Mouse (Mus musculus): Measurements from ENCODE around the gene Xpnpep2. TPM values are rescaled to one million over a fixed set of nuclear protein-coding genes. Genes with fewer than 3 reads are reported as not detected.

The Xpnpep2 gene
- polyA plus RNA-seq, 2 experiments, result 5.1 to 6.7 TPM

DNA sequence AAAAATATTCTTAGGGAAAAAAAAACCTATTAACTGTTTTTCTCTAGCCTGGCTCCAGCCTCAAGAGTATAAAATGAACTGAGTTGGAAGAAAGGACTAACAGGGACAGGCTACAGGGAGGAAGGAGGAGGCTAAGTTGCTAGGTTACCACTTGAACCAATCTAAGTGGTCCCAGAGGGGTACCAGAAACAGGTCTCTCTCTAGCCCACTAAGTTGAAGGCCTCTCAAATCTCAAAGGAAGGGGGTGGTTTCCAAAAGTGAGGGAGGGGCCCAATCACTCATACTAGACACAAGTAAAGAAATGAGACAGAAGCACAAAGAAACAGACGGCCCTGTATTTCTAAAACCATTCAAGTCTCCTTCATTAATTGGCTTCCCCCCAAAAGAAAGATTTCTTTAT, 61.4 kb downstream of the Xpnpep2 start:
- ATAC-seq (ENCODE audit: low FRiP score, low read depth), result no peak
- H3K27me3 ChIP-seq (ENCODE audit: control insufficient read depth, insufficient read depth, low read length), result no peaks in the 10 kb centered on the region
- no peak overlapping the region for H3K27ac ChIP-seq (replicated peaks; ENCODE audit: low read depth, low read length)
- H3K36me3 ChIP-seq (ENCODE audit: control insufficient read depth, insufficient read depth, low read length), result peaks cover 4% of the 10 kb centered on the region; the same call in 1 of the 2 replicates
- no peak for TF ChIP-seq POLR2A (IDR thresholded peaks at IDR 0.05; ENCODE audit: borderline replicate concordance, extremely low read depth, insufficient read depth, insufficient read length)
- H3K9me3 ChIP-seq (ENCODE audit: control insufficient read depth, low read length), result no peaks in the 10 kb centered on the region
- no peak for DNase-seq (ENCODE audit: low spot score)
- H3K4me3 ChIP-seq (replicated peaks; ENCODE audit: low read length), result no peak overlapping the region
- H3K4me1 ChIP-seq (ENCODE audit: control insufficient read depth, insufficient read depth, low read length), result no peaks in the 10 kb centered on the region
- WGBS, result 52% methylated on average over 1 of the region's 1 CpGs
- H3K9ac ChIP-seq (ENCODE audit: low read depth, low read length, severe bottlenecking), result no peak overlapping the region
- H3K4me2 ChIP-seq (replicated peaks; ENCODE audit: low read depth, low read length, severe bottlenecking), result no peak overlapping the region

DNA sequence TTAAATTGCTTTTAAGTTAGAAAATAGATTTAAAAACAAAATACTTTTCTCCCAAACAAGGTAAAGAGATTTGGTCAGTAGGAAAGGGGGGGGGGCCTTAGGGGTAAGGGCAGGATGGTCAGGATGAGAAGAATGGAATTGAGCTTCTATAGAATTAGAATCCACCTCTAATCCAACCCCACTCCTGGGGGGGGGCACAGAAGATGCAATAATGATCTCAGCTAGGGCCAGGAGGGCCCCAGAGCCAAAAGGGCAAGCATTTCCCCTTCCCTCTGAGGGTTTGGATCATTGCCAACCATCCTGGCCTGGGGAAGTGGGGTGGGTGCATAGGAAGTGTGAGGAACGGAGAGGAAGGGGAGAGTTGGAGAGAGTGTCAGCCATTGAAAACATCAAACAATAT, 61.8 kb downstream of the Xpnpep2 start:
- WGBS, result 62% methylated on average over 1 of the region's 1 CpGs
- no peak for DNase-seq (ENCODE audit: low spot score)
- no peaks in the 10 kb centered on the region for H3K4me1 ChIP-seq (ENCODE audit: control insufficient read depth, insufficient read depth, low read length)
- H3K27ac ChIP-seq (replicated peaks; ENCODE audit: low read depth, low read length), result no peak overlapping the region
- ATAC-seq (ENCODE audit: low FRiP score, low read depth), result no peak
- H3K4me3 ChIP-seq (replicated peaks; ENCODE audit: low read length), result no peak overlapping the region
- H3K9ac ChIP-seq (ENCODE audit: low read depth, low read length, severe bottlenecking), result no peak overlapping the region
- no peaks in the 10 kb centered on the region for H3K9me3 ChIP-seq (ENCODE audit: control insufficient read depth, low read length)
- H3K36me3 ChIP-seq (ENCODE audit: control insufficient read depth, insufficient read depth, low read length), result peaks cover 4% of the 10 kb centered on the region; the same call in 1 of the 2 replicates
- H3K27me3 ChIP-seq (ENCODE audit: control insufficient read depth, insufficient read depth, low read length), result no peaks in the 10 kb centered on the region
- TF ChIP-seq POLR2A (IDR thresholded peaks at IDR 0.05; ENCODE audit: borderline replicate concordance, extremely low read depth, insufficient read depth, insufficient read length), result no peak
- H3K4me2 ChIP-seq (replicated peaks; ENCODE audit: low read depth, low read length, severe bottlenecking), result no peak overlapping the region

DNA sequence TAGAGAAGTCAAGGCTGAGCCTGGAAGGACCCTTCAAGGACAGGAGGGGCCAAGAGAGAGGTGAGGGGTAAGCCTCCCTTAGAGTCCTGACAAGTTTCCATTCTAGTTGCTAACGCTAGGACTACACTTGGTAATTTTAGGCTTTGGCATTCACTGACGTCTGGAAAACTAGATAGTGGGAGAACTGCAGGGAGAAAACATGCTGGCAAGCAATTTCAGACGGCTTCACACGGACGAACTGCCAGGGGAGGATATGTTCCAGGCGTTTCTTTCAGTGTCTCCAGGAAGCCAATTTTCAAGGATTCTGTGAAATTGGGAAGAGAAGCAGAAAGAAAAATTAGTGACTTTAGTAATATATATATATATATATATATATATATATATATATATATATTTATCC, 73.3 kb downstream of the Xpnpep2 start:
- Histone ChIP-seq H3K27me3 (ENCODE audit: control insufficient read depth, insufficient read depth, low read length) (no peaks in the 10 kb centered on the region), H3K36me3 (ENCODE audit: control insufficient read depth, insufficient read depth, low read length) (peaks cover 15% of the 10 kb centered on the region; the same call in 1 of the 2 replicates), H3K4me2 (replicated peaks; ENCODE audit: low read depth, low read length, severe bottlenecking) (no peak overlapping the region), H3K9me3 (ENCODE audit: control insufficient read depth, low read length) (no peaks in the 10 kb centered on the region), H3K4me1 (ENCODE audit: control insufficient read depth, insufficient read depth, low read length) (no peaks in the 10 kb centered on the region), H3K4me3 (replicated peaks; ENCODE audit: low read length) (no peak overlapping the region), H3K9ac (ENCODE audit: low read depth, low read length, severe bottlenecking) (no peak overlapping the region), H3K27ac (replicated peaks; ENCODE audit: low read depth, low read length) (no peak overlapping the region)
- no peak for TF ChIP-seq POLR2A (IDR thresholded peaks at IDR 0.05; ENCODE audit: borderline replicate concordance, extremely low read depth, insufficient read depth, insufficient read length)
- WGBS, result 81% methylated on average over 6 of the region's 6 CpGs
- DNase-seq (ENCODE audit: low spot score), result no peak
- ATAC-seq (ENCODE audit: low FRiP score, low read depth), result no peak

DNA sequence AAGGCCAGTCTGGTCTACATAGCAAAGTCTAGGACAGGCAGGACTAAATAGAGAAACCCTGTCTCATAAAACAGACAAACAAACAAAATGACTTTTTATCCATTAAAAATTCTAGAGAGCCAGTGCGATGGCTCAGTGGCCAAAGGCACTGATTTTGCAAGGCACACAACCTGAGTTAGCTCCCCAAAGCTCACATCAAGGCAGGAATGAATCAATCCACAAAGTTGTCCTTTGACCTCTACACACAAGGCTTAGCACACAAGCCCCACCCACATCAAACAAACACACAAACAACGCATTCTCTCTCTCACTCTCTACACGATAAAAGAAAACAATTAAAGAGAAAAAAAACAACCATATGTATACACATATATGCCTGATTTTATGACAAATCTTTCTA, 76.2 kb downstream of the Xpnpep2 start:
- TF ChIP-seq POLR2A (IDR thresholded peaks at IDR 0.05; ENCODE audit: borderline replicate concordance, extremely low read depth, insufficient read depth, insufficient read length), result no peak
- Histone ChIP-seq H3K36me3 (ENCODE audit: control insufficient read depth, insufficient read depth, low read length) (0 out of 2 replicates have a peak, but pooled peaks cover 7% of the 10 kb centered on the region), H3K4me2 (replicated peaks; ENCODE audit: low read depth, low read length, severe bottlenecking) (no peak overlapping the region), H3K9me3 (ENCODE audit: control insufficient read depth, low read length) (no peaks in the 10 kb centered on the region), H3K27ac (replicated peaks; ENCODE audit: low read depth, low read length) (no peak overlapping the region), H3K9ac (ENCODE audit: low read depth, low read length, severe bottlenecking) (no peak overlapping the region), H3K27me3 (ENCODE audit: control insufficient read depth, insufficient read depth, low read length) (no peaks in the 10 kb centered on the region), H3K4me3 (replicated peaks; ENCODE audit: low read length) (no peak overlapping the region), H3K4me1 (ENCODE audit: control insufficient read depth, insufficient read depth, low read length) (no peaks in the 10 kb centered on the region)
- WGBS, result 83% methylated on average over 3 of the region's 3 CpGs
- DNase-seq (ENCODE audit: low spot score) (no peak), ATAC-seq (ENCODE audit: low FRiP score, low read depth) (no peak)

Other genes starting within 250 kb of the Xpnpep2 start
- gene Smarca1, start 215.8 kb upstream of the Xpnpep2 start, polyA plus RNA-seq (2012; rRNA removed), result 17.6 and 21.9 TPM in 2 replicates
- 36.3 and 44.8 TPM in 2 replicates for gene Smarca1, start 215.8 kb upstream of the Xpnpep2 start, polyA plus RNA-seq (2014; fragmentation: Nextera tagmentation; extraction: Ambion mirVana)
- 50.0 and 58.1 TPM in 2 replicates for gene Ocrl, start 196.3 kb upstream of the Xpnpep2 start, polyA plus RNA-seq (2012; rRNA removed)
- 21.8 and 26.3 TPM in 2 replicates for gene Ocrl, start 196.3 kb upstream of the Xpnpep2 start, polyA plus RNA-seq (2014; fragmentation: Nextera tagmentation; extraction: Ambion mirVana)
- gene Apln, start 73.9 kb upstream of the Xpnpep2 start, polyA plus RNA-seq (2012; rRNA removed), result 10.6 and 13.6 TPM in 2 replicates
- gene Apln, start 73.9 kb upstream of the Xpnpep2 start, polyA plus RNA-seq (2014; fragmentation: Nextera tagmentation; extraction: Ambion mirVana), result 7.8 and 8.0 TPM in 2 replicates
- gene Sash3, start 37.7 kb downstream of the Xpnpep2 start, polyA plus RNA-seq (2012; rRNA removed), result 2.0 and 2.1 TPM in 2 replicates
- 3.9 and 4.0 TPM in 2 replicates for gene Sash3, start 37.7 kb downstream of the Xpnpep2 start, polyA plus RNA-seq (2014; fragmentation: Nextera tagmentation; extraction: Ambion mirVana)
- gene Zdhhc9, start 100.2 kb downstream of the Xpnpep2 start, polyA plus RNA-seq (2012; rRNA removed), result 44.0 and 49.2 TPM in 2 replicates
- gene Zdhhc9, start 100.2 kb downstream of the Xpnpep2 start, polyA plus RNA-seq (2014; fragmentation: Nextera tagmentation; extraction: Ambion mirVana), result 5.7 and 6.0 TPM in 2 replicates
- 13.6 and 20.9 TPM in 2 replicates for gene Utp14a, start 148.1 kb downstream of the Xpnpep2 start, polyA plus RNA-seq (2012; rRNA removed)
- 19.0 and 21.0 TPM in 2 replicates for gene Utp14a, start 148.1 kb downstream of the Xpnpep2 start, polyA plus RNA-seq (2014; fragmentation: Nextera tagmentation; extraction: Ambion mirVana)
- 7.9 and 8.6 TPM in 2 replicates for gene Bcorl1, start 232.6 kb downstream of the Xpnpep2 start, polyA plus RNA-seq (2012; rRNA removed)
- 6.8 and 6.9 TPM in 2 replicates for gene Bcorl1, start 232.6 kb downstream of the Xpnpep2 start, polyA plus RNA-seq (2014; fragmentation: Nextera tagmentation; extraction: Ambion mirVana)